Comparison of ENCODE assay signal across 10 mouse cellular contexts in genomic region chr12:84178052-84178451, GRCm38 (mm10). TPM values are rescaled to one million over a fixed set of nuclear protein-coding genes. Genes with fewer than 3 reads are reported as not detected.
DNase-seq lines count a peak whose midpoint lies in the region; ATAC-seq and TF ChIP-seq lines count a peak whose summit lies in the region.
"Had no signal": no experiment of that assay in that cellular context is flagged by ENCODE, and none has a peak within 500 bp of the region (broad histone marks: within the 10 kb centered on the region; RNA-seq: fewer than 3 reads in every experiment).

No protein-coding gene starts in this region.

- no peaks in the 10 kb centered on the region for H3K27me3 ChIP-seq in megakaryocyte, embryonic 14.5 days (replicated peaks)
- no peaks in the 10 kb centered on the region for H3K27me3 ChIP-seq in intestine, embryonic 15.5 days (replicated peaks)
- H3K27me3 ChIP-seq in stomach, embryonic 15.5 days (replicated peaks): no peaks in the 10 kb centered on the region

- peaks cover 95% of the 10 kb centered on the region for H3K4me1 ChIP-seq in megakaryocyte, embryonic 14.5 days
- peaks cover 88% of the 10 kb centered on the region for H3K4me1 ChIP-seq in intestine, embryonic 15.5 days (replicated peaks)
- peaks cover 78% of the 10 kb centered on the region for H3K4me1 ChIP-seq in stomach, embryonic 15.5 days

- no peak for DNase-seq in gastrocnemius, adult 2 months
- no peak for DNase-seq in gastrocnemius, postnatal 25 days
- no peak for DNase-seq in layer of hippocampus, adult 9-11 months
- no peak for DNase-seq in embryo, embryonic 11 days
- DNase-seq: adrenal gland, postnatal 25 days; lung, postnatal 14 days had no signal

- H3K9ac ChIP-seq in intestine, embryonic 15.5 days: no peak overlapping the region
- H3K9ac ChIP-seq in stomach, embryonic 15.5 days: no peak overlapping the region

- H3K27ac ChIP-seq in gastrocnemius, adult 2 months: peak overlapping the region; percentile 94
- H3K27ac ChIP-seq in intestine, embryonic 15.5 days: 0 out of 2 replicates have a peak overlapping the region, but pooled peaks have one; percentile 67
- peak overlapping the region; percentile 97 for H3K27ac ChIP-seq in stomach, embryonic 15.5 days

- WGBS in intestine, embryonic 15.5 days: 50% methylated on average over 1 of the region's 1 CpGs
- 52% methylated on average over 1 of the region's 1 CpGs for WGBS in stomach, embryonic 15.5 days

- TF ChIP-seq CTCF in gastrocnemius, adult 2 months (IDR thresholded peaks at IDR 0.05): no peak

- intact Hi-C loops in gastrocnemius, adult 2 months (cut with DNase I): loop anchor here (5.0 kb wide), 1 partner anchor 39 kb away; the partner anchor contains the start of gene Elmsan1

- no peak for ATAC-seq in megakaryocyte, adult 5-6 weeks (ENCODE audit: poor library complexity, severe bottlenecking)
- no peak for ATAC-seq in intestine, embryonic 15.5 days
- no peak for ATAC-seq in stomach, embryonic 15.5 days (ENCODE audit: insufficient read depth, low FRiP score, low read depth)

- H3K36me3 ChIP-seq in megakaryocyte, embryonic 14.5 days (replicated peaks; ENCODE audit: low read length): peaks cover 36% of the 10 kb centered on the region
- peaks cover 10% of the 10 kb centered on the region for H3K36me3 ChIP-seq in intestine, embryonic 15.5 days
- H3K36me3 ChIP-seq in stomach, embryonic 15.5 days: peaks cover 8% of the 10 kb centered on the region; the same call in 1 of the 2 replicates

- H3K4me3 ChIP-seq in gastrocnemius, adult 2 months: no peak overlapping the region
- H3K4me3 ChIP-seq in megakaryocyte, embryonic 14.5 days (replicated peaks): peak overlapping the region; percentile 71
- no peak overlapping the region for H3K4me3 ChIP-seq in intestine, embryonic 15.5 days (replicated peaks)
- H3K4me3 ChIP-seq in stomach, embryonic 15.5 days (replicated peaks): no peak overlapping the region

- no peaks in the 10 kb centered on the region for H3K9me3 ChIP-seq in megakaryocyte, embryonic 14.5 days
- no peaks in the 10 kb centered on the region for H3K9me3 ChIP-seq in intestine, embryonic 15.5 days
- no peaks in the 10 kb centered on the region for H3K9me3 ChIP-seq in stomach, embryonic 15.5 days

- no peak overlapping the region for H3K4me2 ChIP-seq in intestine, embryonic 15.5 days (replicated peaks)
- H3K4me2 ChIP-seq in stomach, embryonic 15.5 days: no peak overlapping the region

RNA-seq across cellular contexts. Expression of gene Pnma1, which starts 29.8 kb away (rescaled TPM):
- under 1 TPM; 0.10 to 0.17 TPM for total RNA-seq in gastrocnemius, adult 2 months (2021)
- total RNA-seq in gastrocnemius, postnatal 25 days (2021): under 1 TPM; 0.10 to 0.24 TPM
- polyA plus RNA-seq in megakaryocyte, embryonic 14.5 days (2012; ENCODE audit: insufficient read depth, low replicate concordance): 0.04 TPM in 1 of 2 replicates, not detected in the other
- total RNA-seq in megakaryocyte, adult 5-6 weeks (2015): 0.32 and 0.65 TPM in 2 replicates
- total RNA-seq in megakaryocyte, adult 5-6 weeks (2017): 0.16 and 0.73 TPM in 2 replicates
- 0.59 and 0.63 TPM in 2 replicates for polyA plus RNA-seq in intestine, embryonic 15.5 days (2015; fragmentation: Nextera tagmentation; extraction: Ambion mirVana)
- polyA plus RNA-seq in stomach, embryonic 15.5 days (2015; fragmentation: Nextera tagmentation; extraction: Ambion mirVana): 0.76 and 0.94 TPM in 2 replicates

RNA-seq across cellular contexts. Expression of gene Elmsan1, which starts 40.6 kb away (rescaled TPM):
- total RNA-seq in gastrocnemius, adult 2 months (2021): 10 to 100 TPM; 10.2 to 11.9 TPM
- 1 to 10 TPM; 8.0 to 9.9 TPM for total RNA-seq in gastrocnemius, postnatal 25 days (2021)
- polyA plus RNA-seq in megakaryocyte, embryonic 14.5 days (2012; ENCODE audit: insufficient read depth, low replicate concordance): 9.8 and 10.1 TPM in 2 replicates
- 24.6 and 27.0 TPM in 2 replicates for total RNA-seq in megakaryocyte, adult 5-6 weeks (2015)
- 17.0 and 25.0 TPM in 2 replicates for total RNA-seq in megakaryocyte, adult 5-6 weeks (2017)
- polyA plus RNA-seq in intestine, embryonic 15.5 days (2015; fragmentation: Nextera tagmentation; extraction: Ambion mirVana): 7.2 and 7.7 TPM in 2 replicates
- polyA plus RNA-seq in stomach, embryonic 15.5 days (2015; fragmentation: Nextera tagmentation; extraction: Ambion mirVana): 9.9 and 10.5 TPM in 2 replicates
